Mouse (Mus musculus) NIH3T3 (cell line): ENCODE measurements around the gene Gpn3.
A peak's percentile ranks its signal among the peaks of the same experiment; 100 is the strongest.

Experiments used
- DNase-seq: peaks from one replicate; pipeline ENCODE4 v3.0.0-alpha.2; 2012; ENCODE audit warnings: low read depth

Gene Gpn3

DNA sequence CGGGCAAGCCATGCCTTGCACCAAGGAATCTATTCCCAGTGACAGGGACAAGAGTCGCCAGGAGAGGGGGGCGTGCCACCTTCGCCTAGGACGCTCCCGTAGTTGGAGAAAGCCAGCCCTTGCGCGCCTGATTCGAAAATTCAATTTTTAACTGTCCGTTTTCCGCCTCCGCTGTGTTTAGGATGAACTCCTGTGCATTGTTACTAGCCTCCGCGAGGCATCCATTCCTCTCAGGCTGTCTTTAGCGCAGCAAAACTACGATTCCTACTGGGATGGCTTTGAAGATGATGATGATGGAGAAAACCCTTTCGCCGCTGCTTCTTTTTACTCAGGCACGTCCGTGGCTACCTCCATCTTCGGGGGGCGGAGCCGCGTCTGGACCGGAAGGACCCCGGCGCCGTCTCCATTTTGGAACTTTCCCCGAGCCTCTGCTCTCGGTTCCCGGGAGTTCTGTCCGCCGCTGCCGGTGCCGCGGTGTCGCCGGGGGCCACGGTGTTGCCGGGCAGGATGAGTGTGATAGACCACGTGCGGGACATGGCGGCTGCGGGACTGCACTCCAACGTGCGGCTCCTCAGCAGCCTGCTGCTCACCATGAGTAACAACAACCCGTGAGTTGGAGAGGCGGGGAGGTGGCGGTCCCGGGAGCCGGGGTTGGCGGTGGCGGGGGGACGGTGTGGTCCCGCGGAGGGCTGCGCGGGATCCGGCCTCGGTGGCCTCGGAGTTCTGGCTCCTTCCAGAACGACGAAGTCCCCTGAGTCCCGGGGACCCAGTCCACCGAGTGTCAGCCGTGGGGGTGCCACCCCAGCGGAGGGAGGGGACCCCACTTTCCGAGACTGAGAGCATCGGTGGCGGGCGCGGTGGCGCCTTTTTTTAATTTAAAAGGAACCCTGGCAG lies 50.6 kb downstream of the Gpn3 start:
- DNase-seq, result peak; percentile 91

- peak; percentile 24 for DNase-seq
These were observed 51.4 kb downstream of the Gpn3 start for GRCm38 (mm10) chr5:122423083-122423482.

DNA sequence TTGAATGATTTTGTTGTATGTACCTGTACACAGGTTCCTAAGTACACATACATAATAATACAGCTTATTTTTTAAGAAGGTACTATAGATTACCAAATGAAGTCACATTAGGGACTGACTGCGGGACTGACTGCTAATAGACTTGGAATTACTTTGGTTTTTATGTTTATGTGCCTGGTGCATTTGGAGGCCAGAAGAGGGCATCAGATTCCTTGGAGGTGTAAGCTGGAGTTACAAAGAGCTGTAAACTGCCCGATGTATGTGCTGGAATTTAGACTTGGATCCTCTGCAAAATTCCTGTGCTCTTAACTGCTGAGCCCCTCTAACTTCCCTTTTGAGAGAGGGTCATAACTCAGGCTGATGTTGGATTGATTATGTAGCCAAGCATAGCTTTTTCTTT lies 53.9 kb downstream of the Gpn3 start:
- peak; percentile 27 for DNase-seq

- no peak for DNase-seq
These were observed 58.5 kb downstream of the Gpn3 start for GRCm38 (mm10) chr5:122430036-122430775.

DNA sequence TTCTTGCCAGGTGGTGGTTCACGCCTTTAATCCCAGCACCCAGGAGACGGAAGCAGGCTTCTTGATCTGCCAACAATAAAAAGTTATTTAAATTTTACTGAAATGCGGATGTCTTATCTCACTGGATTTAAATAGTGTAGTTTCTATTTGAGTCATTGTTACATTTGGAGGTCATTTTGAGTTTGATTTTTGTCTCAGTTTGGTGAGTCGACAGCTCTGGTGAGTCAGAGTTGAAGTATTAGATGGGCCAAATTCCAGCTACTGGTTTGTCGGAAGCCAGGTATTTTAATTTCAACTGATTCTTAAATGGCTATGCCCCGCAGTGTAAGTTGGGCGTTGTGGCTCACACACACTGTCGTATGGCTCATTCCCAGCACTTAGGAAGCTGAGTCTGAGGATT lies 59.5 kb downstream of the Gpn3 start:
- peak; percentile 59 for DNase-seq
